Mouse (Mus musculus) C2C12 (cell line): Measurements from ENCODE around the gene Med15. TPM values are rescaled to one million over a fixed set of nuclear protein-coding genes. Genes with fewer than 3 reads are reported as not detected.

Experiments used
- H3K27me3 ChIP-seq: one replicate; pipeline ENCODE4 v1.6.1; 2011; ENCODE audit not compliant: control insufficient read depth, insufficient read depth, insufficient read length
- H3K36me3 ChIP-seq: one replicate; pipeline ENCODE4 v1.6.1; 2011; ENCODE audit not compliant: control insufficient read depth, insufficient read depth
- H3K4me3 ChIP-seq: one replicate; pipeline ENCODE4 v1.5.1; 2011; ENCODE audit warnings: mild to moderate bottlenecking, control low read depth; ENCODE audit not compliant: poor library complexity, insufficient read depth, severe bottlenecking
- H3K79me2 ChIP-seq: one replicate; pipeline ENCODE4 v1.6.1; 2011; ENCODE audit not compliant: control insufficient read depth, insufficient read depth
- H3K79me3 ChIP-seq: one replicate; pipeline ENCODE4 v1.6.1; 2011; ENCODE audit warnings: low read depth, control low read depth
- H3ac ChIP-seq: one replicate; pipeline ENCODE3; 2011; ENCODE audit warnings: low read depth; ENCODE audit not compliant: control insufficient read depth, insufficient read length
- CEBPB ChIP-seq: IDR thresholded peaks from one replicate; pipeline ENCODE4 v1.6.1; 2011; ENCODE audit warnings: low read depth, mild to moderate bottlenecking, control low read depth, moderate library complexity
- CTCF ChIP-seq: IDR thresholded peaks from one replicate; pipeline ENCODE4 v1.5.1; 2011; ENCODE audit not compliant: control insufficient read depth, insufficient read depth, insufficient read length
- FOSL1 ChIP-seq: IDR thresholded peaks from one replicate; pipeline ENCODE4 v1.8.0; 2011; ENCODE audit warnings: mild to moderate bottlenecking, low read length; ENCODE audit not compliant: poor library complexity, insufficient read depth, severe bottlenecking
- MAX ChIP-seq: IDR thresholded peaks from one replicate; pipeline ENCODE4 v1.6.1; 2011; ENCODE audit warnings: mild to moderate bottlenecking, control low read depth
- MYOD1 ChIP-seq: IDR thresholded peaks from one replicate; pipeline ENCODE4 v1.6.1; 2011; ENCODE audit warnings: low read depth; ENCODE audit not compliant: control insufficient read depth, insufficient read length
- MYOG ChIP-seq: IDR thresholded peaks from one replicate; pipeline ENCODE4 v1.6.1; 2011; ENCODE audit not compliant: control insufficient read depth, insufficient read length; ENCODE audit errors: extremely low read depth
- USF1 ChIP-seq: IDR thresholded peaks from one replicate; pipeline ENCODE4 v1.6.1; 2011; ENCODE audit warnings: low read depth, mild to moderate bottlenecking, control low read depth, moderate library complexity
- polyA plus RNA-seq: library from polyadenylated mRNA; unstranded; fragments of >200 nt; fragmentation: generic; extraction: Trizol; gene quantifications from one replicate; pipeline ENCODE4 v1.2.1, GENCODE M21; 2012; ENCODE audit warnings: missing spikeins

Gene Med15
- polyA plus RNA-seq, 1 experiment = 45.9 TPM

GRCm38 (mm10) chr16:17654188-17654795, 78.4 kb downstream of the Med15 start:
- Histone ChIP-seq H3K36me3 (peaks cover 69% of the 10 kb centered on the region), H3K27me3 (no peaks in the 10 kb centered on the region), H3K79me2 (no peaks in the 10 kb centered on the region), H3ac (no peak overlapping the region), H3K79me3 (no peaks in the 10 kb centered on the region), H3K4me3 (no peak overlapping the region)
- TF ChIP-seq MYOG = no peak
- no peak for TF ChIP-seq USF1
- no peak for TF ChIP-seq CTCF
- no peak for TF ChIP-seq CEBPB

- Histone ChIP-seq H3K79me2 (no peaks in the 10 kb centered on the region), H3K4me3 (no peak overlapping the region), H3K79me3 (no peaks in the 10 kb centered on the region), H3K36me3 (peaks cover 67% of the 10 kb centered on the region), H3ac (no peak overlapping the region), H3K27me3 (no peaks in the 10 kb centered on the region)
- TF ChIP-seq MYOD1 (no peak), FOSL1 (no peak), CEBPB (no peak), CTCF (no peak), MYOG (no peak), MAX (no peak), USF1 (no peak)
Observed at GRCm38 (mm10) chr16:17653601-17654000, 79.1 kb downstream of the Med15 start.

GRCm38 (mm10) chr16:17652607-17653006, 80.1 kb downstream of the Med15 start:
- H3K36me3 ChIP-seq = peaks cover 64% of the 10 kb centered on the region

GRCm38 (mm10) chr16:17650711-17651110, 82.0 kb downstream of the Med15 start:
- Histone ChIP-seq H3K79me3 (no peaks in the 10 kb centered on the region), H3ac (no peak overlapping the region), H3K4me3 (no peak overlapping the region), H3K36me3 (peaks cover 57% of the 10 kb centered on the region), H3K79me2 (no peaks in the 10 kb centered on the region), H3K27me3 (no peaks in the 10 kb centered on the region)
- TF ChIP-seq CTCF (no peak), MYOG (no peak), MAX (no peak), USF1 (no peak), FOSL1 (no peak), MYOD1 (no peak), CEBPB (no peak)

More at GRCm38 (mm10) chr16:17652607-17653006, 80.1 kb downstream of the Med15 start:
- H3K79me3 ChIP-seq = no peaks in the 10 kb centered on the region
- no peak overlapping the region for H3ac ChIP-seq
- H3K4me3 ChIP-seq = no peak overlapping the region
- TF ChIP-seq FOSL1 = no peak
- no peak for TF ChIP-seq MYOG
- TF ChIP-seq MAX = no peak
- H3K27me3 ChIP-seq = no peaks in the 10 kb centered on the region
- no peaks in the 10 kb centered on the region for H3K79me2 ChIP-seq

- Histone ChIP-seq H3K36me3 (peaks cover 59% of the 10 kb centered on the region), H3ac (no peak overlapping the region), H3K79me2 (no peaks in the 10 kb centered on the region), H3K27me3 (no peaks in the 10 kb centered on the region), H3K79me3 (no peaks in the 10 kb centered on the region), H3K4me3 (no peak overlapping the region)
- TF ChIP-seq MAX (no peak), USF1 (no peak), CTCF (no peak), MYOG (no peak), CEBPB (no peak), MYOD1 (no peak), FOSL1 (no peak)
Observed at GRCm38 (mm10) chr16:17649925-17650605, 82.6 kb downstream of the Med15 start.
